Mouse (Mus musculus): ENCODE measurements around the gene Anks1b.

Anks1b gene

GRCm38 (mm10) chr10:89873146-89873950 is at the start of gene Anks1b:
TSS of gene Anks1b (plus strand) at chr10:89873509.
- peak; percentile 1 for DNase-seq

GRCm38 (mm10) chr10:89823906-89824305 is 49.4 kb upstream of the Anks1b start:
- DNase-seq, result peak; percentile 16

- no peak for DNase-seq
Observed at GRCm38 (mm10) chr10:89826896-89827295, 46.4 kb upstream of the Anks1b start.

GRCm38 (mm10) chr10:89832334-89832733 is 41.0 kb upstream of the Anks1b start:
- no peak for DNase-seq

GRCm38 (mm10) chr10:89833166-89833565 is 40.1 kb upstream of the Anks1b start:
- DNase-seq, result no peak

GRCm38 (mm10) chr10:89837476-89837875 is 35.8 kb upstream of the Anks1b start:
- DNase-seq, result no peak

GRCm38 (mm10) chr10:89838834-89839233 is 34.5 kb upstream of the Anks1b start:
- no peak for DNase-seq

GRCm38 (mm10) chr10:89850951-89851350 is 22.4 kb upstream of the Anks1b start:
- DNase-seq, result no peak

- DNase-seq, result no peak
Observed at GRCm38 (mm10) chr10:89855251-89855875, 17.9 kb upstream of the Anks1b start.

GRCm38 (mm10) chr10:89856286-89856685 is 17.0 kb upstream of the Anks1b start:
- DNase-seq, result no peak

- DNase-seq, result no peak
Observed at GRCm38 (mm10) chr10:89868211-89868610, 5.1 kb upstream of the Anks1b start.

- no peak for DNase-seq
Observed at GRCm38 (mm10) chr10:89868836-89869235, 4.5 kb upstream of the Anks1b start.

- DNase-seq, result peak; percentile 1
Observed at GRCm38 (mm10) chr10:89872501-89873145, 686 bp upstream of the Anks1b start.

GRCm38 (mm10) chr10:89874036-89874435 is 727 bp downstream of the Anks1b start:
- no peak for DNase-seq

GRCm38 (mm10) chr10:89883561-89883960 is 10.3 kb downstream of the Anks1b start:
- no peak for DNase-seq

GRCm38 (mm10) chr10:89902720-89903337 is 29.5 kb downstream of the Anks1b start:
- no peak for DNase-seq

GRCm38 (mm10) chr10:89911889-89912288 is 38.6 kb downstream of the Anks1b start:
- no peak for DNase-seq

- DNase-seq, result no peak
Observed at GRCm38 (mm10) chr10:89913174-89913573, 39.9 kb downstream of the Anks1b start.

- no peak for DNase-seq
Observed at GRCm38 (mm10) chr10:89917141-89917540, 43.8 kb downstream of the Anks1b start.

- no peak for DNase-seq
Observed at GRCm38 (mm10) chr10:89921965-89922364, 48.7 kb downstream of the Anks1b start.

- DNase-seq, result no peak
Observed at GRCm38 (mm10) chr10:89942180-89942579, 68.9 kb downstream of the Anks1b start.

GRCm38 (mm10) chr10:89946636-89947349 is 73.5 kb downstream of the Anks1b start:
- no peak for DNase-seq

- no peak for DNase-seq
Observed at GRCm38 (mm10) chr10:89974361-89974760, 101.1 kb downstream of the Anks1b start.

Data from lung, postnatal 14 days (tissue).